Mouse (Mus musculus) testis, adult 2 months (tissue): ENCODE data around the gene Por. TPM values are rescaled to one million over a fixed set of nuclear protein-coding genes. Genes with fewer than 3 reads are reported as not detected.

Source experiments
- H3K27ac ChIP-seq: fragments of 200-500 bp; 2 replicates; pipeline ENCODE4 v1.5.1; 2012; ENCODE audit warnings: low read depth, low read length; ENCODE audit not compliant: control insufficient read depth, insufficient read depth
- H3K27me3 ChIP-seq: fragments of 200-500 bp; 2 replicates; pipeline ENCODE4 v1.6.1; 2012; ENCODE audit warnings: mild to moderate bottlenecking, low read length, moderate library complexity; ENCODE audit not compliant: control insufficient read depth, insufficient read depth
- H3K36me3 ChIP-seq: fragments of 200-500 bp; 2 replicates; pipeline ENCODE4 v1.6.1; 2012; ENCODE audit warnings: mild to moderate bottlenecking, low read length; ENCODE audit not compliant: control insufficient read depth, insufficient read depth
- H3K4me1 ChIP-seq: fragments of 200-500 bp; 2 replicates; pipeline ENCODE4 v1.6.1; 2012; ENCODE audit warnings: low read length; ENCODE audit not compliant: control insufficient read depth, insufficient read depth
- H3K4me3 ChIP-seq: fragments of 200-500 bp; 2 replicates; pipeline ENCODE4 v1.5.1; 2012; ENCODE audit warnings: low read depth, mild to moderate bottlenecking, low read length, moderate library complexity, mixed read lengths; ENCODE audit not compliant: control insufficient read depth
- CTCF ChIP-seq: fragments of 200-500 bp; IDR thresholded peaks from 2 replicates; pipeline ENCODE4 v1.5.1; 2012; ENCODE audit warnings: low read depth, mild to moderate bottlenecking, inconsistent platforms, low read length, moderate library complexity; ENCODE audit not compliant: control insufficient read depth, insufficient read depth, insufficient replicate concordance
- POLR2A ChIP-seq: fragments of 200-500 bp; IDR thresholded peaks from 2 replicates; pipeline ENCODE4 v1.6.1; 2012; ENCODE audit warnings: low read depth, mild to moderate bottlenecking, inconsistent platforms, low read length, moderate library complexity; ENCODE audit not compliant: control insufficient read depth
- polyA plus RNA-seq: library from polyadenylated mRNA; depleted of rRNA; stranded (reverse); fragments of >200 nt; gene quantifications from 2 replicates; pipeline ENCODE4 v1.2.3, GENCODE M21; 2012

Por gene
- polyA plus RNA-seq, 1 experiment, result 26.1 TPM

- H3K27me3 ChIP-seq, result no peaks in the 10 kb centered on the region
- TF ChIP-seq CTCF (no peak), POLR2A (no peak)
- peaks cover 5% of the 10 kb centered on the region for H3K4me1 ChIP-seq
- no peak overlapping the region for H3K4me3 ChIP-seq
- no peaks in the 10 kb centered on the region for H3K36me3 ChIP-seq
- H3K27ac ChIP-seq, result no peak overlapping the region
These were observed 32.4 kb downstream of the Por start for GRCm38 (mm10) chr5:135702190-135702589.

GRCm38 (mm10) chr5:135702682-135703192 lies 32.9 kb downstream of the Por start:
- no peaks in the 10 kb centered on the region for H3K27me3 ChIP-seq
- no peaks in the 10 kb centered on the region for H3K36me3 ChIP-seq
- no peak overlapping the region for H3K4me3 ChIP-seq
- H3K4me1 ChIP-seq, result peaks cover 5% of the 10 kb centered on the region
- no peak overlapping the region for H3K27ac ChIP-seq
- TF ChIP-seq CTCF (no peak), POLR2A (no peak)

DNA sequence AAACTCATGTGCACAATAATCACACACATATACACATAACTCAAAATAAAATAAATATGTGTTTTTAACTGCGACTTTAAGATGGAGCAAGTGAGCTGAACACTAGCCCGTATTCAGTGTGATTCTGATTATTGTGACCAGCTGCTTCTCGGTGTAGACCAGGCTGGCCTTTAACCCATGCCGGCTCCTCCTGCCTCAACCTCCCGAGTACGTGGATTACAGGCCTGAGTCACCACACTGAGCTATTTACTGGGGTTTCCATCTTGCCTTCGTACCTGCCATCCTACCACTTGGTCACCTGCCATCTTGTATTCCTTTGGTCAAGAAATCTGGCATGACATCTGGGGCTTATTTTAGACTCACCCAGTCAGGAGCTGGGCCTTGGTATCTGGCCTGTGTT lies 33.6 kb downstream of the Por start:
- Histone ChIP-seq H3K4me3 (no peak overlapping the region), H3K27ac (no peak overlapping the region), H3K4me1 (peaks cover 5% of the 10 kb centered on the region), H3K36me3 (no peaks in the 10 kb centered on the region), H3K27me3 (no peaks in the 10 kb centered on the region)
- TF ChIP-seq CTCF (no peak), POLR2A (no peak)

- no peaks in the 10 kb centered on the region for H3K36me3 ChIP-seq
These were observed 35.5 kb downstream of the Por start for GRCm38 (mm10) chr5:135705383-135705782.

GRCm38 (mm10) chr5:135707039-135707438 lies 37.2 kb downstream of the Por start:
- Histone ChIP-seq H3K27ac (no peak overlapping the region), H3K36me3 (no peaks in the 10 kb centered on the region), H3K27me3 (no peaks in the 10 kb centered on the region), H3K4me1 (peaks cover 5% of the 10 kb centered on the region), H3K4me3 (no peak overlapping the region)
- no peak for TF ChIP-seq CTCF
- no peak for TF ChIP-seq POLR2A

More at GRCm38 (mm10) chr5:135705383-135705782, 35.5 kb downstream of the Por start:
- Histone ChIP-seq H3K4me3 (no peak overlapping the region), H3K27me3 (no peaks in the 10 kb centered on the region), H3K27ac (no peak overlapping the region), H3K4me1 (peaks cover 5% of the 10 kb centered on the region)
- no peak for TF ChIP-seq CTCF
- TF ChIP-seq POLR2A, result no peak

- no peaks in the 10 kb centered on the region for H3K27me3 ChIP-seq
- peaks cover 3% of the 10 kb centered on the region for H3K4me1 ChIP-seq
- H3K36me3 ChIP-seq, result no peaks in the 10 kb centered on the region
- H3K4me3 ChIP-seq, result no peak overlapping the region
- TF ChIP-seq CTCF, result no peak
- TF ChIP-seq POLR2A, result no peak
- no peak overlapping the region for H3K27ac ChIP-seq
These were observed 38.0 kb downstream of the Por start for GRCm38 (mm10) chr5:135707855-135708254.

DNA sequence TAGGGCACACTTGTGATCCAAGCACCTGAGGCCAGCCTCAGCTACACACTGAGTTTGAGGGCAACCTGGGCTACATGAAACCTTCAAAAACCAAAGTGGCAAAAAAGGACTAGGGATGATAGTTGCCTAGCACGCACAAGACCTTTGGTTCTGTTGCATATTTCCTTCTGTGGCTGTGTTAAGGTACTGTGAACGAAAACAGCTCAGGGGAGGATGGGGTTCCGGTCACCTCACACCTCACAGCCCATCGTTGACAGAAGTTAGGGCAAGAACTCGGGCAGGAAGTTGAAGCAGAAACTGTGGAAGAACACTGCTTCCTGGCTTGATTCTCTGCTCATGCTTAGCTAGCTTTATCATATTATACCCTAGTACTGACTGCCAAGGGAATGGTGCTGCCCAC lies 39.9 kb downstream of the Por start:
- H3K4me1 ChIP-seq, result no peaks in the 10 kb centered on the region
- no peaks in the 10 kb centered on the region for H3K36me3 ChIP-seq
- no peak for TF ChIP-seq POLR2A
- TF ChIP-seq CTCF, result no peak
- H3K27ac ChIP-seq, result no peak overlapping the region
- H3K27me3 ChIP-seq, result no peaks in the 10 kb centered on the region
- H3K4me3 ChIP-seq, result no peak overlapping the region
